Mouse (Mus musculus) MEL (cell line): ENCODE data around the gene Zc3h13. TPM values are rescaled to one million over a fixed set of nuclear protein-coding genes. Genes with fewer than 3 reads are reported as not detected.

Experiments
- DNase-seq: peaks from one replicate; pipeline ENCODE4 v3.0.0; 2011; ENCODE audit warnings: low read depth, low spot score
- H3K27ac ChIP-seq: 2 replicates; pipeline ENCODE4 v1.5.1; 2012; ENCODE audit warnings: low read depth, mild to moderate bottlenecking, control low read depth, low read length, moderate library complexity; ENCODE audit not compliant: control insufficient read depth
- H3K27me3 ChIP-seq, 2 experiments: fragments of 150-350 bp in 1 of 2; sonication (generic) in 1 of 2; 2 replicates each; pipeline ENCODE4 v1.6.1; 2012; ENCODE audit warnings: low read length in 2 of 2, mild to moderate bottlenecking in 2 of 2, improper control_type of control experiment in 1 of 2, moderate library complexity in 1 of 2; ENCODE audit not compliant: insufficient read depth in 2 of 2, control insufficient read depth in 1 of 2
- H3K36me3 ChIP-seq, 2 experiments: 2 replicates each; pipeline ENCODE4 v1.6.1; 2012 to 2014; ENCODE audit warnings: low read length in 2 of 2, improper control_type of control experiment in 1 of 2, inconsistent platforms in 1 of 2, mild to moderate bottlenecking in 1 of 2; ENCODE audit not compliant: insufficient read depth in 2 of 2, control insufficient read depth in 1 of 2
- H3K4me1 ChIP-seq, 2 experiments: fragments of 150-350 bp in 1 of 2; sonication (generic) in 1 of 2; 2 replicates each; pipeline ENCODE4 v1.6.1; 2012; ENCODE audit warnings: low read length in 2 of 2, improper control_type of control experiment in 1 of 2, mild to moderate bottlenecking in 1 of 2; ENCODE audit not compliant: insufficient read depth in 2 of 2, control insufficient read depth in 1 of 2
- H3K4me3 ChIP-seq, 2 experiments: fragments of 150-350 bp in 1 of 2; sonication (generic) in 1 of 2; 2 replicates each; pipeline ENCODE4 v1.5.1; 2012; ENCODE audit warnings: low read depth in 2 of 2, low read length in 2 of 2, mild to moderate bottlenecking in 2 of 2, moderate library complexity in 2 of 2, control low read depth in 1 of 2, improper control_type of control experiment in 1 of 2; ENCODE audit not compliant: control insufficient read depth in 1 of 2, insufficient read depth in 1 of 2
- H3K79me2 ChIP-seq: 2 replicates; pipeline ENCODE4 v1.6.1; 2012; ENCODE audit warnings: mild to moderate bottlenecking, low read length, moderate library complexity; ENCODE audit not compliant: control insufficient read depth, poor library complexity, insufficient read depth
- H3K9ac ChIP-seq: 2 replicates; pipeline ENCODE4 v1.6.1; 2012; ENCODE audit warnings: low read depth, mild to moderate bottlenecking, control low read depth, low read length, moderate library complexity; ENCODE audit not compliant: control insufficient read depth, poor library complexity, severe bottlenecking
- H3K9me3 ChIP-seq: fragments of 150-350 bp; sonication (generic); replicated peaks from 2 replicates; pipeline ENCODE4 v1.6.1; 2012; ENCODE audit warnings: mild to moderate bottlenecking, low read length, improper control_type of control experiment, moderate library complexity; ENCODE audit not compliant: insufficient read depth
- CHD1 ChIP-seq: IDR thresholded peaks from 2 replicates; pipeline ENCODE4 v1.6.1; 2012; ENCODE audit warnings: low read depth, mild to moderate bottlenecking, inconsistent platforms, low read length, improper control_type of control experiment
- ELF1 ChIP-seq: IDR thresholded peaks from 2 replicates; pipeline ENCODE4 v1.6.1; 2014; ENCODE audit warnings: low read depth, mild to moderate bottlenecking, inconsistent platforms, low read length, improper control_type of control experiment, moderate library complexity
- GABPA ChIP-seq: IDR thresholded peaks from 2 replicates; pipeline ENCODE4 v1.6.1; 2012; ENCODE audit warnings: low read depth, mild to moderate bottlenecking, inconsistent platforms, low read length, improper control_type of control experiment, moderate library complexity
- GATA1 ChIP-seq: IDR thresholded peaks from 2 replicates; pipeline ENCODE4 v1.6.1; 2011; ENCODE audit warnings: low read depth, low read length, improper control_type of control experiment
- HCFC1 ChIP-seq: IDR thresholded peaks from 2 replicates; pipeline ENCODE4 v1.6.1; 2012; ENCODE audit warnings: low read depth, mild to moderate bottlenecking, inconsistent platforms, low read length, improper control_type of control experiment, moderate library complexity
- JUND ChIP-seq: IDR thresholded peaks from 2 replicates; pipeline ENCODE4 v1.6.1; 2011; ENCODE audit warnings: low read depth, mild to moderate bottlenecking, improper control_type of control experiment, low read length
- KAT2A ChIP-seq: conservative IDR thresholded peaks from 2 replicates; pipeline ENCODE4 v1.6.1; 2012; ENCODE audit warnings: low read depth, low read length, improper control_type of control experiment, inconsistent platforms
- MAFK ChIP-seq: IDR thresholded peaks from 2 replicates; pipeline ENCODE4 v1.6.1; 2011; ENCODE audit warnings: low read depth, mild to moderate bottlenecking, low read length, improper control_type of control experiment, borderline replicate concordance
- MXI1 ChIP-seq: IDR thresholded peaks from 2 replicates; pipeline ENCODE4 v1.6.1; 2011; ENCODE audit warnings: mild to moderate bottlenecking, low read depth, low read length, improper control_type of control experiment
- MYB ChIP-seq: IDR thresholded peaks from 2 replicates; pipeline ENCODE4 v1.6.1; 2011; ENCODE audit warnings: mild to moderate bottlenecking, low read depth, low read length, improper control_type of control experiment
- MYC ChIP-seq: IDR thresholded peaks from 2 replicates; pipeline ENCODE4 v1.6.1; 2011; ENCODE audit warnings: low read depth, mild to moderate bottlenecking, low read length, improper control_type of control experiment, moderate library complexity
- POLR2A ChIP-seq, 2 experiments: IDR thresholded peaks; 2 replicates each; pipeline ENCODE4 v1.6.1; 2011 to 2012; ENCODE audit warnings: low read length in 2 of 2, mild to moderate bottlenecking in 2 of 2, control low read depth in 1 of 2, improper control_type of control experiment in 1 of 2, low read depth in 1 of 2, moderate library complexity in 1 of 2; ENCODE audit not compliant: control insufficient read depth in 1 of 2, insufficient read depth in 1 of 2, poor library complexity in 1 of 2
- TBP ChIP-seq: IDR thresholded peaks from 2 replicates; pipeline ENCODE4 v1.8.0; 2011; ENCODE audit warnings: low read depth, low read length, improper control_type of control experiment
- UBTF ChIP-seq: IDR thresholded peaks from 2 replicates; pipeline ENCODE4 v1.6.1; 2012; ENCODE audit warnings: low read depth, mild to moderate bottlenecking, inconsistent platforms, low read length, improper control_type of control experiment, moderate library complexity, borderline replicate concordance; ENCODE audit not compliant: insufficient read depth
- USF1 ChIP-seq: IDR thresholded peaks from 2 replicates; pipeline ENCODE4 v1.6.1; 2014; ENCODE audit warnings: low read depth, mild to moderate bottlenecking, inconsistent platforms, low read length, improper control_type of control experiment, moderate library complexity
- USF2 ChIP-seq, 2 experiments: IDR thresholded peaks; 2 replicates each; pipeline ENCODE4 v1.6.1; 2011 to 2012; ENCODE audit warnings: improper control_type of control experiment in 2 of 2, low read length in 2 of 2, borderline replicate concordance in 1 of 2, inconsistent platforms in 1 of 2, low read depth in 1 of 2, mild to moderate bottlenecking in 1 of 2; ENCODE audit not compliant: insufficient read depth in 1 of 2
- ZC3H11A ChIP-seq: IDR thresholded peaks from 2 replicates; pipeline ENCODE4 v1.6.1; 2012; ENCODE audit warnings: low read depth, mild to moderate bottlenecking, inconsistent platforms, low read length, improper control_type of control experiment
- ZKSCAN1 ChIP-seq: IDR thresholded peaks from 2 replicates; pipeline ENCODE4 v1.6.1; 2012; ENCODE audit warnings: low read depth, mild to moderate bottlenecking, inconsistent platforms, low read length, improper control_type of control experiment, moderate library complexity
- ZMIZ1 ChIP-seq: IDR thresholded peaks from 2 replicates; pipeline ENCODE4 v1.6.1; 2012; ENCODE audit warnings: low read depth, mild to moderate bottlenecking, inconsistent platforms, low read length, improper control_type of control experiment, moderate library complexity
- polyA plus RNA-seq, 2 experiments: library from polyadenylated mRNA; stranded (reverse) in 1 of 2; unstranded in 1 of 2; fragments of >175 nt in 1 of 2; fragments of >200 nt in 1 of 2; gene quantifications; 2 replicates each; pipeline versions ENCODE4 v1.2.1 to v1.2.4; 2012; ENCODE audit warnings: low replicate concordance in 2 of 2, low read depth in 1 of 2; ENCODE audit not compliant: insufficient read length in 2 of 2, insufficient read depth in 1 of 2, missing spikeins in 1 of 2
- total RNA-seq: library from RNA; depleted of rRNA; stranded (reverse); fragments of 300-350 nt; gene quantifications from 2 replicates; pipeline ENCODE4 v1.2.3, GENCODE M21; 2012

The Zc3h13 gene
- total and polyA plus RNA-seq, 3 experiments: 17.5 to 145 (median 41.8) TPM

- peaks cover 0 to 15% of the 10 kb centered on the region in 2 experiments; a peak in 2 of 4 replicates for H3K36me3 ChIP-seq
- peaks cover 0 to 2% of the 10 kb centered on the region in 2 experiments; a peak in 1 of 4 replicates for H3K27me3 ChIP-seq
- no peaks in the 10 kb centered on the region for H3K79me2 ChIP-seq
- H3K4me1 ChIP-seq: peaks cover 6 to 13% of the 10 kb centered on the region in 2 experiments; a peak in 3 of 4 replicates
- no peaks in the 10 kb centered on the region for H3K9me3 ChIP-seq
- no peak within 1 kb of the TSS for H3K4me3 ChIP-seq
- no peak for TF ChIP-seq MXI1
- TF ChIP-seq HCFC1: no peak
- no peak for TF ChIP-seq GATA1
- no peak for TF ChIP-seq KAT2A
- TF ChIP-seq USF1: no peak
- no peak for TF ChIP-seq POLR2A (IDR thresholded peaks at IDR 0.05; ENCODE audit: control insufficient read depth in 1 of 2, insufficient read depth in 1 of 2, low read depth in 1 of 2, low read length in 2 of 2, poor library complexity in 1 of 2)
- TF ChIP-seq ELF1: no peak
- TF ChIP-seq ZKSCAN1: no peak
- TF ChIP-seq MYB: no peak
- no peak for TF ChIP-seq ZMIZ1
- TF ChIP-seq MAFK: no peak
- no peak for TF ChIP-seq USF2 (IDR thresholded peaks at IDR 0.05; ENCODE audit: borderline replicate concordance in 1 of 2, insufficient read depth in 1 of 2, low read depth in 1 of 2, low read length in 2 of 2)
- no peak for TF ChIP-seq GABPA
- no peak for TF ChIP-seq TBP
- no peak for TF ChIP-seq JUND
- TF ChIP-seq MYC: no peak
- TF ChIP-seq UBTF: no peak
- TF ChIP-seq, all 39 proteins: peak for 0
- no peak for DNase-seq
- Histone ChIP-seq H3K27ac (no peak within 1 kb of the TSS), H3K9ac (no peak within 1 kb of the TSS)
These were observed 42.1 kb upstream of the Zc3h13 start, which contains the start of gene Cpb2 for GRCm38 (mm10) chr14:75242087-75242486. TSS of gene Cpb2 (plus strand) at chr14:75242287.

- DNase-seq: no peak
- TF ChIP-seq ZC3H11A (no peak), CHD1 (no peak), ZMIZ1 (no peak), TBP (no peak)
- TF ChIP-seq, all 39 proteins: peak for 0
- no peaks in the 10 kb centered on the region for H3K9me3 ChIP-seq
- H3K9ac ChIP-seq: no peak overlapping the region
- H3K27me3 ChIP-seq: peaks cover 0 to 2% of the 10 kb centered on the region in 2 experiments; a peak in 2 of 4 replicates
- H3K4me1 ChIP-seq: no peaks in the 10 kb centered on the region
- H3K36me3 ChIP-seq: no peaks in the 10 kb centered on the region
- H3K4me3 ChIP-seq: no peak overlapping the region
- H3K79me2 ChIP-seq: no peaks in the 10 kb centered on the region
- no peak overlapping the region for H3K27ac ChIP-seq
These were observed 37.9 kb upstream of the Zc3h13 start for GRCm38 (mm10) chr14:75246024-75247000.
